ENCODE assay signal across 14 mouse cellular contexts in the genomic region with DNA sequence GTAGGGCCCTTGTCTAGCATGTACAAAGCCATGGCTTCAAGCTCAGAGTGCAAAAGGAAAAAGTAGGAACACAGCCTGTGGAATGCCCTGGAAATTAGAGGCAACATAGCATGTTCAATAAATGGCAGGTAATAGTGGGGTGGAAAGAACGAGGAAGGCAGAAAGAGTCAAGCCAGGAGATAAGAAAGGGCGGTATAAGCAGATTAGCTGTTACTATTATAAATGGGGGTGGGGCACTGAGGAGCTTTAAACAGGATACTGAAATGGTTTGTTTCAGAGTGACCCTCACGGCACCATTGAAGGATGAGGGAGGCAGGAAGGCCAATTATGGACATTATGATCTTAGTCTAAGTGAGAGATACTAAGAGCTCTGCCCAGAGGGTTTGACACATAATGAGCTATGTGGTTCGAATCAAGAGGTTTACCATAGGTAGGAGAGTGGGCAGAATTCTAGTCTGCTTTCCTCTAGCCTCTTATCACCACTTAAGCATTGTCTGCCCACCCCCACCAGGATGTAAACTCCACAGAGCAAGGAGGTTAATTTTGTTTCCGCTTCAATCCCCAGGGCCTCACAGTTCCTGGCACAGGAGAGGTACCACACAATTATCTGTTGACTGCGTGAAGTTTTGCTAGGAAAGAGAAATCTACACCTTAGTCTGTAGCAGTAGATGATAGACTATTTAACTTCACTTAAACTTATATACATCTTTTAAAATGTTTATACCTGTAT. TPM values are rescaled to one million over a fixed set of nuclear protein-coding genes. Genes with fewer than 3 reads are reported as not detected.
A peak's percentile ranks its signal among the peaks of the same experiment; 100 is the strongest.
DNase-seq lines count a peak whose midpoint lies in the region; ATAC-seq and TF ChIP-seq lines count a peak whose summit lies in the region.
"Had no signal": no experiment of that assay in that cellular context is flagged by ENCODE, and none has a peak within 500 bp of the region (broad histone marks: within the 10 kb centered on the region; RNA-seq: fewer than 3 reads in every experiment).

No protein-coding gene starts in this region.

- peak overlapping the region; percentile 30; the same call in 1 of the 2 replicates for H3K27ac ChIP-seq in lung, embryonic 14.5 days (ENCODE audit: low read depth)
- H3K27ac ChIP-seq: embryonic facial prominence, embryonic 15.5 days had no signal

- H3K4me2 ChIP-seq in lung, embryonic 14.5 days: no peak overlapping the region
- H3K4me2 ChIP-seq: embryonic facial prominence, embryonic 15.5 days had no signal

- H3K27me3 ChIP-seq in lung, embryonic 14.5 days (ENCODE audit: insufficient read depth, low read length): no peaks in the 10 kb centered on the region
- H3K27me3 ChIP-seq: embryonic facial prominence, embryonic 15.5 days had no signal

- no peak for ATAC-seq in lung, embryonic 14.5 days (ENCODE audit: insufficient read depth)
- peak; percentile 81 for ATAC-seq in inflammation-experienced regulatory T-cells, adult 6 months
- ATAC-seq: hindbrain, embryonic 16.5 days had no signal

- no peaks in the 10 kb centered on the region for H3K36me3 ChIP-seq in lung, embryonic 14.5 days (ENCODE audit: insufficient read depth)
- H3K36me3 ChIP-seq: embryonic facial prominence, embryonic 15.5 days had no signal

- H3K9ac ChIP-seq in lung, embryonic 14.5 days: no peak overlapping the region
- H3K9ac ChIP-seq: embryonic facial prominence, embryonic 15.5 days had no signal

- WGBS in lung, embryonic 14.5 days: 28% methylated on average over 6 of the region's 6 CpGs

- TF ChIP-seq CTCF in lung, embryonic 14.5 days (IDR thresholded peaks at IDR 0.05; ENCODE audit: low read depth): no peak

- peak; percentile 19 for DNase-seq in lung, embryonic 14.5 days
- no peak for DNase-seq in lung, postnatal 25 days (ENCODE audit: low spot score)
- DNase-seq in T-cell, adult 2 months (ENCODE audit: low spot score): peak; percentile 27
- peak; percentile 53 for DNase-seq in naive thymus-derived CD4-positive, alpha-beta T cell, adult 2 months (ENCODE audit: low read depth)
- no peak for DNase-seq in left cerebral cortex, adult 9 months (ENCODE audit: low spot score in 2 of 2)
- no peak for DNase-seq in cerebellum, postnatal 14 days
- DNase-seq in cerebellum, postnatal 4 days (ENCODE audit: low spot score in 2 of 2): no peak
- DNase-seq: adrenal gland, postnatal 36 days; cerebellum, adult 9-10 months; layer of hippocampus, postnatal 36 days; lung, adult 18-20 months had no signal

- no peaks in the 10 kb centered on the region for H3K9me3 ChIP-seq in lung, embryonic 14.5 days (ENCODE audit: low read depth, low read length)
- H3K9me3 ChIP-seq: embryonic facial prominence, embryonic 15.5 days had no signal

- no peak overlapping the region for H3K4me3 ChIP-seq in lung, embryonic 14.5 days (ENCODE audit: low read depth, low read length)
- H3K4me3 ChIP-seq: embryonic facial prominence, embryonic 15.5 days had no signal

- H3K4me1 ChIP-seq in lung, embryonic 14.5 days (ENCODE audit: insufficient read depth): peaks cover 5% of the 10 kb centered on the region; the same call in 1 of the 2 replicates

RNA-seq across cellular contexts. Expression of gene Zfp592, which starts 6.9 kb away (rescaled TPM):
- polyA plus RNA-seq in lung, embryonic 14.5 days (2014; fragmentation: Nextera tagmentation; extraction: Ambion mirVana): 18.1 and 19.7 TPM in 2 replicates
- polyA plus RNA-seq in inflammation-experienced regulatory T-cells, adult 6 months (2017; shearing (Covaris generic)): 10 to 100 TPM; 12.8 to 21.3 (median 19.8) TPM

RNA-seq across cellular contexts. Expression of gene Sec11a, which starts 39.0 kb away (rescaled TPM):
- polyA plus RNA-seq in lung, embryonic 14.5 days (2014; fragmentation: Nextera tagmentation; extraction: Ambion mirVana): 191 and 196 TPM in 2 replicates
- 100 to 1,000 TPM; 248 to 321 (median 312) TPM for polyA plus RNA-seq in inflammation-experienced regulatory T-cells, adult 6 months (2017; shearing (Covaris generic))

Comparison
In these comparisons a context has a peak if more than half of its experiments do, and no peak if none do; other contexts are left out.
1. DNase-seq: peak in lung, embryonic 14.5 days (single experiment), T-cell, adult 2 months (single experiment) and naive thymus-derived CD4-positive, alpha-beta T cell, adult 2 months (single experiment); none in lung, postnatal 25 days (single experiment), left cerebral cortex, adult 9 months (0 of 2), cerebellum, postnatal 14 days (0 of 2) and cerebellum, postnatal 4 days (0 of 2).